In genomic region chr16:86122936-86123335, GRCm38 (mm10) we compare ENCODE assay signal across 27 mouse cellular contexts.
DNase-seq lines count a peak whose midpoint lies in the region; ATAC-seq and TF ChIP-seq lines count a peak whose summit lies in the region.
"Had no signal": no experiment of that assay in that cellular context is flagged by ENCODE, and none has a peak within 500 bp of the region (broad histone marks: within the 10 kb centered on the region; RNA-seq: fewer than 3 reads in every experiment).

No protein-coding gene starts in this region.

- H3K9me3 ChIP-seq in embryonic facial prominence, embryonic 14.5 days (ENCODE audit: control insufficient read depth, low read length): no peaks in the 10 kb centered on the region
- H3K9me3 ChIP-seq in embryonic facial prominence, embryonic 10.5 days: no peaks in the 10 kb centered on the region
- H3K9me3 ChIP-seq in kidney, embryonic 15.5 days (replicated peaks): no peaks in the 10 kb centered on the region
- no peaks in the 10 kb centered on the region for H3K9me3 ChIP-seq in liver, embryonic 11.5 days (ENCODE audit: control insufficient read depth, low read length)
- no peaks in the 10 kb centered on the region for H3K9me3 ChIP-seq in intestine, postnatal 0 days (ENCODE audit: control insufficient read depth)
- H3K9me3 ChIP-seq: forebrain, embryonic 10.5 days; G1E; intestine, embryonic 15.5 days; limb, embryonic 12.5 days; lung, embryonic 15.5 days; stomach, embryonic 15.5 days had no signal

- H3K4me1 ChIP-seq in embryonic facial prominence, embryonic 14.5 days (ENCODE audit: control insufficient read depth, insufficient read depth, low read length): no peaks in the 10 kb centered on the region
- H3K4me1 ChIP-seq in embryonic facial prominence, embryonic 10.5 days: no peaks in the 10 kb centered on the region
- no peaks in the 10 kb centered on the region for H3K4me1 ChIP-seq in kidney, embryonic 15.5 days
- H3K4me1 ChIP-seq in liver, embryonic 11.5 days (replicated peaks; ENCODE audit: control insufficient read depth, insufficient read depth, low read length): no peaks in the 10 kb centered on the region
- H3K4me1 ChIP-seq in intestine, postnatal 0 days (replicated peaks; ENCODE audit: control insufficient read depth, insufficient read depth, low read length): no peaks in the 10 kb centered on the region
- H3K4me1 ChIP-seq: forebrain, embryonic 10.5 days; intestine, embryonic 15.5 days; limb, embryonic 12.5 days; lung, embryonic 15.5 days; stomach, embryonic 15.5 days had no signal

- WGBS in embryonic facial prominence, embryonic 14.5 days: 0% methylated on average over 1 of the region's 1 CpGs
- WGBS in embryonic facial prominence, embryonic 10.5 days: 50% methylated on average over 1 of the region's 1 CpGs
- WGBS in kidney, embryonic 15.5 days: 45% methylated on average over 1 of the region's 1 CpGs
- WGBS in liver, embryonic 11.5 days: 44% methylated on average over 1 of the region's 1 CpGs
- WGBS in intestine, postnatal 0 days: 47% methylated on average over 1 of the region's 1 CpGs

- H3K9ac ChIP-seq in embryonic facial prominence, embryonic 14.5 days (ENCODE audit: low read depth, low read length): no peak overlapping the region
- no peak overlapping the region for H3K9ac ChIP-seq in kidney, embryonic 15.5 days
- H3K9ac ChIP-seq in liver, embryonic 11.5 days (ENCODE audit: low read depth, low read length): no peak overlapping the region
- no peak overlapping the region for H3K9ac ChIP-seq in intestine, postnatal 0 days (ENCODE audit: low read depth, low read length)
- H3K9ac ChIP-seq: intestine, embryonic 15.5 days; limb, embryonic 12.5 days; liver, embryonic 14.5 days; lung, embryonic 15.5 days; stomach, embryonic 15.5 days had no signal

- H3K4me2 ChIP-seq in embryonic facial prominence, embryonic 14.5 days (ENCODE audit: low read depth, low read length): no peak overlapping the region
- H3K4me2 ChIP-seq in kidney, embryonic 15.5 days: no peak overlapping the region
- no peak overlapping the region for H3K4me2 ChIP-seq in liver, embryonic 11.5 days
- H3K4me2 ChIP-seq in intestine, postnatal 0 days (replicated peaks; ENCODE audit: low read depth): no peak overlapping the region
- H3K4me2 ChIP-seq: intestine, embryonic 15.5 days; limb, embryonic 12.5 days; lung, embryonic 15.5 days; midbrain, embryonic 11.5 days; stomach, embryonic 15.5 days had no signal

- no peak for ATAC-seq in embryonic facial prominence, embryonic 14.5 days (ENCODE audit: low read depth)
- no peak for ATAC-seq in kidney, embryonic 15.5 days (replicated peaks; ENCODE audit: low FRiP score)
- no peak for ATAC-seq in liver, embryonic 11.5 days (replicated peaks; ENCODE audit: low FRiP score)
- ATAC-seq in intestine, postnatal 0 days: no peak
- ATAC-seq: forebrain, embryonic 16.5 days; hindbrain, postnatal 0 days; intestine, embryonic 15.5 days; midbrain, embryonic 16.5 days; Patski had no signal

- no peak for TF ChIP-seq CTCF in intestine, postnatal 0 days (IDR thresholded peaks at IDR 0.05; ENCODE audit: low read depth)

- no peak overlapping the region for H3K27ac ChIP-seq in embryonic facial prominence, embryonic 14.5 days (replicated peaks; ENCODE audit: low read depth, low read length)
- no peak overlapping the region for H3K27ac ChIP-seq in embryonic facial prominence, embryonic 10.5 days (replicated peaks)
- 0 out of 2 replicates have a peak overlapping the region, but pooled peaks have one; percentile 22 for H3K27ac ChIP-seq in kidney, embryonic 15.5 days
- no peak overlapping the region for H3K27ac ChIP-seq in liver, embryonic 11.5 days (ENCODE audit: low read depth, low read length)
- no peak overlapping the region for H3K27ac ChIP-seq in intestine, postnatal 0 days (ENCODE audit: low read depth, low read length)
- H3K27ac ChIP-seq: forebrain, embryonic 10.5 days; gastrocnemius, adult 2 months; hindbrain, postnatal 0 days; intestine, embryonic 15.5 days; limb, embryonic 12.5 days; liver, embryonic 14.5 days; lung, embryonic 15.5 days; stomach, embryonic 15.5 days had no signal

- H3K4me3 ChIP-seq in embryonic facial prominence, embryonic 14.5 days (ENCODE audit: low read depth, low read length): no peak overlapping the region
- no peak overlapping the region for H3K4me3 ChIP-seq in embryonic facial prominence, embryonic 10.5 days
- no peak overlapping the region for H3K4me3 ChIP-seq in kidney, embryonic 15.5 days (replicated peaks)
- no peak overlapping the region for H3K4me3 ChIP-seq in liver, embryonic 11.5 days (ENCODE audit: low read depth, low read length)
- no peak overlapping the region for H3K4me3 ChIP-seq in intestine, postnatal 0 days (ENCODE audit: low read depth, low read length)
- H3K4me3 ChIP-seq: forebrain, embryonic 10.5 days; gastrocnemius, adult 2 months; intestine, embryonic 15.5 days; limb, embryonic 12.5 days; lung, embryonic 15.5 days; stomach, embryonic 15.5 days had no signal

- H3K27me3 ChIP-seq in embryonic facial prominence, embryonic 14.5 days (replicated peaks; ENCODE audit: control insufficient read depth, insufficient read depth, low read length): no peaks in the 10 kb centered on the region
- H3K27me3 ChIP-seq in embryonic facial prominence, embryonic 10.5 days (replicated peaks; ENCODE audit: low read depth, poor library complexity, severe bottlenecking): no peaks in the 10 kb centered on the region
- no peaks in the 10 kb centered on the region for H3K27me3 ChIP-seq in kidney, embryonic 15.5 days
- no peaks in the 10 kb centered on the region for H3K27me3 ChIP-seq in liver, embryonic 11.5 days (replicated peaks; ENCODE audit: control insufficient read depth, insufficient read depth, low read length)
- no peaks in the 10 kb centered on the region for H3K27me3 ChIP-seq in intestine, postnatal 0 days (replicated peaks; ENCODE audit: control insufficient read depth, insufficient read depth, low read length)
- H3K27me3 ChIP-seq: intestine, embryonic 15.5 days; limb, embryonic 12.5 days; lung, embryonic 15.5 days; Patski; stomach, embryonic 15.5 days had no signal

- H3K36me3 ChIP-seq in embryonic facial prominence, embryonic 14.5 days (ENCODE audit: control insufficient read depth, insufficient read depth, low read length): no peaks in the 10 kb centered on the region
- H3K36me3 ChIP-seq in embryonic facial prominence, embryonic 10.5 days (replicated peaks): no peaks in the 10 kb centered on the region
- H3K36me3 ChIP-seq in kidney, embryonic 15.5 days: no peaks in the 10 kb centered on the region
- no peaks in the 10 kb centered on the region for H3K36me3 ChIP-seq in liver, embryonic 11.5 days (ENCODE audit: control insufficient read depth, insufficient read depth, low read length)
- no peaks in the 10 kb centered on the region for H3K36me3 ChIP-seq in intestine, postnatal 0 days (ENCODE audit: control insufficient read depth, insufficient read depth)
- H3K36me3 ChIP-seq: forebrain, embryonic 10.5 days; G1E; intestine, embryonic 15.5 days; limb, embryonic 12.5 days; lung, embryonic 15.5 days; stomach, embryonic 15.5 days had no signal

- peak; percentile 72 for DNase-seq in embryonic facial prominence, embryonic 14.5 days (ENCODE audit: low spot score)
- DNase-seq in embryonic facial prominence, embryonic 10.5 days (ENCODE audit: low spot score): no peak
- DNase-seq in kidney, adult 11 months: no peak
- peak; percentile 3 for DNase-seq in liver
- DNase-seq in liver, embryonic 11.5 days (ENCODE audit: low spot score): no peak
- DNase-seq: adrenal gland, postnatal 10 days; cerebellum, adult 8-10 months; cerebellum, postnatal 25 days; gastrocnemius, adult 2 months; gastrocnemius, postnatal 36 days; heart, adult 18-20 months; layer of hippocampus, adult 9-11 months; right cerebral cortex, postnatal 25 days had no signal

Comparison
In these comparisons a context has a peak if more than half of its experiments do, and no peak if none do; other contexts are left out.
1. DNase-seq: peak in embryonic facial prominence, embryonic 14.5 days (single experiment) and liver (single experiment); none in embryonic facial prominence, embryonic 10.5 days (single experiment), kidney, adult 11 months (single experiment) and liver, embryonic 11.5 days (single experiment).